Mouse (Mus musculus) 3134 (cell line): ENCODE results near the gene Dnajc14.
A peak's percentile ranks its signal among the peaks of the same experiment; 100 is the strongest.

Experiments used
- DNase-seq: peaks from one replicate; pipeline ENCODE4 v3.0.0-alpha.2; 2011; ENCODE audit warnings: low spot score; ENCODE audit not compliant: insufficient read length; ENCODE audit errors: extremely low read depth

Dnajc14 gene

DNA sequence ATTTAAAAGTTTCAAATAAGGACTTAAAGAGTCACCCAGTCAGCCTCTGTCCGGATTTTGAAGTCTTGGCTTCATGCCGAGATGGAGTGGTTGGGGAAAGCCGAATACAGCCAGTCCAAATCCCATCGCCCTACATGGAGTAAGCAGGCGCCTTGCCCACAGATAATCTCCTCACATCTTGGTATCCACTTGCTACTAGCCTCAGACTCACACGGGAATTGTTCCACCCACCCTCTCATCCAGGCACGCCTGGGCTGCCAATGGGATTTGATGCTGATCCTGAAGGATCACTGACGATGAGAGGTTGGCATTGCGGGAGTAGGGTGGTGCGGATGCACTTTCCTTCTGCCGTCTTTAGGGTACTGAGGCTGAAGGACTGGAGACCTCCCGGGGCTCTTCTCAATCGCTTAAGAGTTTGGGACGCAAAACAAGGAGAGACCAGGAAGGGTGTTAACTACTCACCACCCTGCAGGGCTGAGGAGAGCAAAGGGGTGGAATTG lies at the start of gene Dnajc14:
TSS of gene Dnajc14 (plus strand) at position 292 of the 500 bp plus-strand sequence.
- peak; percentile 75 for DNase-seq

DNA sequence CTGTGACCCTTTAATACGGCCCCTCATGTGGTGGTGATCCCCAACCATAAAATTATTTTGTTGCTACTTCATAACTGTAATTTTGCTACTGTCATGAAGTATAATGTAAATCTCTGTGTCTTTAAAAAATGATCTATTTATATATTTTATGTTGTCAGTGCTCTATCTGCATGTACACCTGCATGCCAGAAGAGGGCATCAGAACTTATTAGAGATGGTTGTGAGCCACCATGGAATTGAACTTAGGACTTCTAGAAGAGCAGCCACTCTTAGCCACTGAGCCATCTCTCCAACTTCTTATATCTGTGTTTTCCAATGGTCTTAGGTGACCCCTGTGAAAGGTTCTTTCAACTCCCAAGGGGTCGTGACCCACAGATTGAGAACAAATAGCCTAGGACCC lies 31.0 kb upstream of the Dnajc14 start:
- no peak for DNase-seq

DNA sequence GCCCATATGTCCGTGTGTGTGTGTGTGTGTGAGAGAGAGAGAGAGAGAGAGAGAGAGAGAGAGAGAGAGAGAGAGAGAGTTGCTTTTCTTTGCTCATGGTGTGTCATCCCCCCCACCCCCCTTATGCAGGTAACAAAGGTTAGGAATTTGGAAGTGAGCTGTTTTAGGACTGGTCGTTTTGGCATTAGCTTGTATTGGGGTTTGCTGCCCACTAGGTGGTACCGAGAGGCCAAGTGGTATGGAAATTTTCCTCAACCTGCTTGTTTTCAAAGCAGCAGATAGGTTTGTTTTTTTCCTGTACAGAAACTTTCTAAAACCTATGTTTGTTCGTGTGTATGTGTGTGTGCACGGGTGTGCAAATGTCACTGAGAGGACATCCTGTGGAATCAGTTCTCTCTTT lies 30.2 kb upstream of the Dnajc14 start:
- DNase-seq, result no peak

DNA sequence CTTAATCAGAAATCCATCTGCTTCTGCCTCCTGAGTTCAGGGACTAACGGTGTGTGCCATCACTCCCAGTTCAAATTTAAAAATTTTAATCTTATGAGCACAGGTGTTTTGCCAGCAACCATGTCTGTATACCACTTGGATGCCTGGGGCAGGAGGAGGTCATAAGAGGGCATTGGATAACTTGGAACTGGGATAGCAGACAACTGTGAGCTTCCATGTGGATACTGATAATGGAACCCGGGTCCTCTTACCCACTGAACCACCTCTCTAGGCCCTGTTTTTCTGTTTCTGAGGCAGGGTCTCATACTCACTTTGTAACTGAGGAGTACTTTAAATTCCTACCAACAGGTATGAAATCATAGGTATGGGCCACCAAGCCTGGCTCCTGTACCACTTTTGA lies 25.4 kb upstream of the Dnajc14 start:
- DNase-seq, result no peak

DNA sequence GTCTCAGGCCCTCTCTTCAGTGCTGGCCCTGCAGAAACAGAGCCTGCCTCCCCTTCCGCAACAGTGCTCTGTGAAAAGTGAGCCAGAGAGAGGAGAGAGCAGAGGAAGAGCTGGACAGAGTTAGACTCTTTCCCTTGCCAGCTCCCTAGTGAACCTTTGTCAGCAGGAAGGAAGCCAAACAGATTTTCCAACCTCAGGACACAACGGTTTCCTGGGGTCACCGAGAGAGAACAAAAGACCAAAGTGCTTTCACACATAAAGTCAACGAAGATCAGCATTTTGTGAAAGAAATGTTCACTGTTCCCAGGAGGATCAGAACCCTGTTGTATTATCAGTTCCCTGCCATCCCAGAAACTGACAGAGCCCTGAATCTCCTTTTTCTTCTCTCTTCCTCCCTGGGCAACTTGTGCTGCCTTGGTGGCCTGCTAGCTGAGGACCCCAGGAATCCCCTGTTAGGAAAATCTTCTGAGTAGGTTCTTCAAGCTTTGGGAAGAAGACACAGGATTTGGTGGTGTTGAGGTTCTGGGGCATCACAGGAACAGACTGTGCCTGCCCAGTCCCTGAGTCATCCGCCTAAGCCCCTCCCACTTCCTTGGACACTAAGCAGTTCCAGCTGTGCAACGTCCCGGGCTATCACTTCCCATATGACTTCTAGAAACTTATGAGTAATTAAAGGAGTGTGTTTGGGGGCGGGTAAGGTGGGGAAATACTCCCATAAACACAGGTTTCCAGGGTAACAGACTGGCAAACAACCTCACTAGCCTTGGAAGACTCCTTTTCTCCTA lies 24.7 kb upstream of the Dnajc14 start:
- DNase-seq, result peak; percentile 77

DNA sequence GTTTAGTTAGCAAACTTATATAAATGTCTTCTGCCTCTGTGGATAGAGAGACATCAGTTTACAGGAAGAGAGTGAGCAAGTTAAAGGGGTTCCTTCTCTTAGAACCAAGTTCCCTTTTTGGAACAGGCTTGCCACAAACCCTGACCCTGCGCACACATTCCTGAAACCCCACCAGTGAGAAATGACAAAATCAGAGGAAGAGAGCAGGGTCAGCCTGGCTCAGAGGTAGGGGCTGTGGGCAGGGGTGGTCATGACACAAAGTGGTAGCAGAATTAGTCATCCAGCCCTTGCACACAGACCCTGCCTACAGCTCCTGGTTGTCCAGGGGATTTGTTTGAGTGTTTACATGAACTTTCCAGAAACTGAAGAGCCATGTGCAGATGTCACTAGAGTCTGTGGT lies 23.7 kb upstream of the Dnajc14 start:
- DNase-seq, result no peak

DNA sequence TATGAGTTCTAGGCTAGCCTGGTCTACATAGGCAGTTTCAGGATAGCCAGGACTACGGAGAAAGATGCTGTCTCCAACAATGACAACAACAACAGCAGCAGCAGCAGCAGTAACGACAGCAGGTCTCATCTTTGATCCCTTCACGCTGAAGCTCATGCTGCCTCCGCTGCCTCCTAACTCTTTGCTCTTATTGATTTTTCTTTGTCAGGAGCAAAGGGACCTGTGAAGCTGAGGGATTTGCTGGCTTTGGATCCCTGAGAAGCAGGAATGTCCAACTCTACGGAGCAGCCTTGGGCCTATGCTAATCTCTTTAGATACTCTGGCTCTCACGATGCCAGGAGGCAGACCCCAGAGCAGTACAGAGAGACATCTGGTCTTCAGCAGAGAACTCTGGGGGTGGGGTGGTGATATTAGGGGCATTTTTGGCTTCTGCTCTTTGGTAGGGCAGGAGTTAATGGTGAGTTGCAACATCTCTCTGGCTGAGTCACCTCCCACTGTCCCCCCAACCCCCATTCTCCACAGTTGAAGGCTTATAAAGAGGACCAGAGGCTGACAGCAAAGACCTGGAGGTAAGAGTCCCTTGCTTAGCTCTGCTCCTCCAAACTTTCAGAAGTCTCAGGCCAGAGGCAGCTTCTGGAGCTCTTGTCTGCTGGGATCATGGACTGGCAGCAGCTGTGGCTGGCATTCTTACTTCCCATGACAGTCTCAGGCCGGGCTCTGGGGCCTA lies 13.3 kb upstream of the Dnajc14 start, which contains the start of gene Mmp19:
TSS of gene Mmp19 (plus strand) at position 513 of the 727 bp plus-strand sequence.
- DNase-seq, result peak; percentile 40

DNA sequence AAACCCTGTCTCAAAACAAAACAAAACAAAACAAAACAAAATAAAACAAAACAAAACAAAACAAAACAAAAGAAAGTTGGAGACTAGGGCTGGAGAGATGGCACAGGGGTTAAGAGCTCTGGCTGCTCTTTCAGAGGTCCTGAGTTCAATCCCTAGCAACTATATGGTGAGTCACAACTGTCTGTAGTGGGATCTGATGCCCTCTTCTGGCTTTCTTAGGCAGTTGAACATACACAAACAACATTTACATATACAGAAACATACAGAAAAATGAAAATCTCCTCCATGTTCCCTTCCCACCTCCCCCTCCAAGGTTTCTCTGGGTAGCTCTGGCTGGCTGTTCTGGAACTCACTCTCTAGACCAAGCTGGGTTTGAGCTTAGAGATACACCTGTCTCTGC lies 11.8 kb upstream of the Dnajc14 start:
- DNase-seq, result no peak

DNA sequence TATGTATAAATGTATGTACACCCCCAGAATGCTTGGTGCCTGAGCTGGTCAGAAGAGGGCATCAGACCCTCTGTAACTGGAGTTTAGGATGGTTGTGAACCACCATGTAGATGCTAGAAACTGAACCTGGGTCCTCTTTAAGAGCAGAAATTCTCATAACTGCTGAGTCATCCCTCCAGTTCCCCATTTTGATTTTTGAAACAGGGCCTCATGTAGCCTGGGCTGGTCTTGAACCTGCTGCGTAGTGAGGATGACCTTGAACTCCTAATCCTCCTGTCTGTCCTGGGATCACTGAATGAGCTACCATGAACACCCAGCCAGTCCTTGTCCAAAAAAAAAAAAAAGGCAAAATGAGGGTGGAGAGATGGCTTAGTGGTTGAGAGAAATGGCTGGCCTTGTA lies 10.6 kb upstream of the Dnajc14 start:
- no peak for DNase-seq

DNA sequence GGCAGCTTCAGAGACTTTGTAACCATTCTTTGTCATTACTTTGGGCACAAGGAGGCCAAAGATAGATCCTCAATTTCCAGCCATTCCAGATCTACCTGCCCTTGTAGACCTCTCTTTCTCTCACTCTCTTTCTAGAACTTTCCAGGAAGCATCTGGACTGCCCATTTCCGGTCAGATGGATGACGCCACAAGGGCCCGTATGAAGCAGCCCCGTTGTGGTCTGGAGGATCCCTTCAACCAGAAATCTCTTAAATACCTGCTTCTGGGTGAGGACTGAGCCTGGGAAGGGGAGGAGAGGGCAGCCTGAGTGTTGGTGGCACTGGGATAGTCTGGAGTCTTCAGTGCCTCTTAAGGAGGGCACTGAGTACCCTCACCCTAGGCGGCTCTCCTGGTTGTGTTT lies 9.5 kb upstream of the Dnajc14 start:
- DNase-seq, result no peak

DNA sequence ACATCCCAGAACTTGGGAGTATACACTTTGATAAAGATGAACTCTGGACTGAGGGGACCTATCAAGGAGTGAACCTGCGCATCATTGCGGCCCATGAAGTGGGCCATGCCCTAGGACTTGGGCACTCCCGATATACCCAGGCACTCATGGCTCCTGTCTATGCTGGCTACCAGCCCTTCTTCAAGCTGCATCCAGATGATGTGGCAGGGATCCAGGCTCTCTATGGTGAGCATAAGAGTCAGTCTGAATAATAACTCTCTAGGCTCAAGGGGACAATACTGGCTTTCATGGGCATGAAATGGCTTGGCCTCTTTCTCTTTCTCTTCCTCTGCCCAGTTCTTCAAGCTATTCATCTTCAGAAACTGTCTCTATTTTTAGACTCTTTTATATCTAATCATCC lies 8.3 kb upstream of the Dnajc14 start:
- no peak for DNase-seq

DNA sequence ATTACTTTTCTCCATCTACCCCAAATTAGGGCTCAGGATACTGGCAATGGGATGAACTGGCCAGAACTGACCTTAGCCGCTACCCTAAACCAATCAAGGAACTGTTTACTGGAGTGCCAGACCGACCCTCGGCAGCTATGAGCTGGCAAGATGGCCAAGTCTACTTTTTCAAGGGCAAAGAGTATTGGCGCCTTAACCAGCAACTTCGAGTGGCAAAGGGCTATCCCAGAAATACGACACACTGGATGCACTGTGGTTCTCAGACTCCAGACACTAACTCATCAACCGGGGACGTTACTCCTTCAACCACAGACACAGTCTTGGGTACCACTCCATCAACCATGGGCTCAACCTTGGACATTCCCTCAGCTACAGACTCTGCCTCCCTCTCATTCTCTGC lies 5.2 kb upstream of the Dnajc14 start:
- DNase-seq, result no peak

DNA sequence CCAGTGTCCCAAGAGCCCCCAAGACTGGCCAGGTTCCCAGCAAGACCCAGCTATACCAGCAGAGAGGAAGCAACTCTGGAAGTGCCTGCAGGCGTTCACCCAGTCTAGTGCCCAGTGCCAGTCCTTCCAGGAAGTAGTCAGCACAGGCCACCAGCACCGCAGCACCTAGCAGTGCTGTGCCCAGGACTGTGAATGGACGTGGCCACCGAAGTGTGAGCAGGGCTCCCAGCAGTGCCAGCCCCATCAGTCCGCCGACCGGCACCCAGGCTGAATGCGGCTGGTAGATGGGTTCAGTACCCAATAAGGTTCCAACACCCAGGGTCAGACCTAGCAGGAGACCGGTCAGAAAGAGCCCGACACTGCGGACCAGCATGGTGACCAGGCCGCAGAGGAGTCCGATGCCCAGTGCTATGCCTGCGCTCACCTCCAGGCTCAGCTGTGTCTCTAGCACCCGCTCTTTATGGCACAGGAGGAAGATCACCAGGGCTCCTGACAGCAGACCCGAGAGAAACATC lies 1.8 kb upstream of the Dnajc14 start:
- no peak for DNase-seq

DNA sequence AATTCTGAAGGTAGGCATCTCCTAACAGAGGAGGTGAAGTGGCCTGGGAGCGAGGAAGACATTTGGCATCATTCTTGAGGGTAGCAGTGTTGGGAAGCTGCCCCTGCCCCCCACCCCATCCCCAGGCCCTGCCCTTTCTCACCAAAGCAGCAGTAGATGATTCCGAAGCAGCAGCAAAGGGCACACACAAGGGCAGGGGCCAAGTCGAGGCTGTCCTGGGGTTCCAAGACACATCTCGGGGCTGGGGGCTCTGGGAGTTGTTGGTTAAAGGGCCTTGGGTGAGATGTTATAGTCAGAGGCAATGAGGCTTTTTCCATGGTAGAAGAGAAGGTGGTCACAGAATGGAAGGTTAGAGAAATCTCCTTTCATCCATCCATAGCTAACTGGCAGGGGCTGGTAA lies 906 bp upstream of the Dnajc14 start:
- no peak for DNase-seq

DNA sequence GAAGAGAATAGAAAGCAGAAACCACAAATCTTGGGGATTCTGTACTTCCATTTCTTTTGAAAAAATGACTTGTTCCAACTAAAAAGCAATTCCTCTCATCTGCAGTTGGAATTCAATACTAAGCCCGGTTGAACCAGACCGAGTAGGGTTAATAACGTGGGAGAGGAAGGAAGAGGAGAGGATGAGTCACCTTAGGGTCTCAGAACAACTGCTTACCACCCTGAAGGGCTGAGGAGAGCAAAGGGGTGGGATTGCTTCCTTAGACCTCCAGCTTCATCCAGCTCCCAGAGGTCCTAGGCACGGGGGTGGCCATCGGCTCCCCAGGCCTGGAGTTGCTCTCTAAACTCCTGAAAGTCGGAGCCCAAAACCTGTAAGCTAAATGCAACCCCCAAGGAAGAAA lies 501 bp upstream of the Dnajc14 start:
- DNase-seq, result peak; percentile 68

DNA sequence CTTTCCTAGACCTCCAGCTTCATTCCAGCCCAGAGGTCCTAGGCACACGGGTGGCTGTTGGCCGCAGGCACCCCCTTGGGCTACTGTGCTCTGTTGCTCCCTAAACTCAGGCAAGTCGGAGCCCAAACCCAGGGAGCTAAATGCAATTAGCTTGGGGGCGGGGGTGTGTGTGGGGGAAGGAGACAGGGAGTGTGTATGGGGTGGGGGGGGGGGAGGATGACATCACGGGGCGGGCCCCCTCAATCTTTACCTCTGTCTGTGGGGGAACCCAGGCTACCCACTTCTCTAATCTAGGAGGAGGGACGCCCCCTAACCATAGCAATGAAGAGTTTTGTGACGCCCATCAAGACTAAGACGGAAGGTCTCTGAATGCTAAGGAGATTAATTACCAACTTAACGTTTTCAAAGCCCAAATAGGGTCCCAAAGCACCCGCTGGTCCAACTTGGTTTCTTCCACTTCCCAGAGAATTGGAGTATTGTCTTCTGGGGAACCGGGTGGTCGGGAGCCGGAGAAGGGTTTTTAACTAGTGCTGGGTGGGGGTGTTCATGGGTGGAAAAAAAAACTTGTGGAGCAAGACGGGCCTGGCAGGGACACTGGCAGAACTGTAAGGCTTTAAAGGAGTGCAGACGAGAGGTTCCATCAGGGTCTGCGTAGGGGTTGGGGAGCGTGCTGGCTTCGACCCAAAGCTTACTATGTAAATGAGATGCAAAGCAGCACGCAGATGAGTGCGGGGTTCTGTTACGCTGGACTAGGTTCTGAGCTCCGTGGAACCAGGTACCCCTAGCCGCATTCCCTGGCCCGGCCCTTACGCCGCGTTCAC lies 619 bp downstream of the Dnajc14 start, which contains the start of gene Tmem198b:
TSS of gene Tmem198b (minus strand) at position 100 of the 821 bp plus-strand sequence.
- DNase-seq, result no peak

DNA sequence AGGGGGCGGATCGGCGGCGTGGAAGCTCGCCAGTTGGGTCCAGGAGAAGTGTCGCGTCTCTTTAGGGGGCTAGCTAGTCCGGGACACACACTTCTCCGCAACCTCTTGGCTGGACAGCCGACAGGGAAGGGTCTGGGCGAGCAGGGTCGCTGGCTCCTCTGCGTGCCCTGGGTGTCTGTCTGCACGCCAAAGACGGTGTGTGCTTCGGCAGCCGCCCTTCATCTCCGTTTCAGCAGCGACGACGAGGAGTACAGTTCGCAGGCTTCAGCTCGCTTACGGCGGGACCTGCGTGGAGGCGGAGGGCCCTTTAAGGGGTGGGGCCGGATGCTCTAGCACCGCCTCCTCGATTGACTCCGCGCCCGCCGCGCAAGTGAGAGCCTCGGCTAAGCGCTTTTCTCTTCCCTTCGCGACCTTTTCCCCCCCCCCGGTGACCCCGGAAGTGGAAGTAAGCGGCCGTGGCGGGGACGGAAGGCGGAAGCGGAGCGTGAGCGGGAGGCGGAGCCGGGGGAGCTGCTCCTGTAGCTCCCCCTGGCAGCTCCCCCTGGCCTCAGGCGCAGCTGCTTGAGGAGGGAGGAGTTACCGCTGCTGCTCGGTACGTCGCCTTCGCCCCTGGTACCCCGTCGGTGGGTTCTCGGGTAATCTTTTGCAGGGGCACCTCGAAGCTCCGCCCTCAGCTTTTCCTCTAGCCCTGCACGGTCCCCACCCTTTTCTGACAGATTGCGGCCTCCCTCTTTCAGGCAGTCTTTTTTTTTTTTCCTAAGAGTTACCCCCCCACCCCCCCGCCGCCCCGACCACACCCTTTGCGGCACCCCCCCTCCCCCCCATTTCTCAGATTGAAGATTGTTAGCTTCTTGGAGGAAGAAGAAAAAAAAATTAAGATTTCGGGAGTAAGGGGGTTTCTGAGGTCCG lies 1.5 kb downstream of the Dnajc14 start:
- DNase-seq, result peak; percentile 99

DNA sequence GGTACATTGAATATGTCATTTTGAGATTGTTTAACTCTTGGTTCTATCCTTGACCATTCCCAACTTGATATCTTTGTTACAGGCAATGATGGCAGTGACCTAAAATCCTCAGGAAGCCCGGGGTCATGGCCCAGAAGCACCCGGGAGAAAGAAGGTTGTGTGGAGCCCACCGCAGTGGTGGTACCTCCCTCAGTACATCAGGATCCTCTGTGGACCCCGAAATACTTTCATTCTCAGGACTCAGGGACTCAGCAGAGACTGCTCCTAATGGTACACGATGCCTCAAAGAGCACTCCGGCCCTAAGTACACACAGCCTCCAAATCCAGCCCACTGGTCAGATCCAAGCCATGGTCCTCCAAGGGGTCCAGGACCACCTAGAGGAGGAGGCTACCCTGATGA lies 2.2 kb downstream of the Dnajc14 start:
- DNase-seq, result no peak

DNA sequence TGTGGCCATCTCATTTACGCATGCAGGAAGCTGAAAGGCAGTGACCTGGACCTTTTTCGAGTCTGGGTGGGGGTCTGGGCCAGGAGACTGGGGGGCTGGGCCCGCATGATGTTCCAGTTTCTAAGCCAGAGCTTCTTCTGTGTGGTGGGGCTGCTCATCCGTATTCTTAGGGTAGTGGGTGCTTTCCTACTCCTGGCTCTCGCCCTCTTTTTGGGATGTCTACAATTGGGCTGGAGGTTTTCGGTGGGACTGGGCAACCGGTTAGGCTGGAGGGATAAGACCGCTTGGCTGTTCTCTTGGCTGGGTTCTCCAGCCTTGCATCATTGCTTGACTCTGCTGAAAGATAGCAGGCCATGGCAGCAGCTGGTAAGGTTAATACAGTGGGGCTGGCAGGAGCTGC lies 3.2 kb downstream of the Dnajc14 start:
- no peak for DNase-seq

DNA sequence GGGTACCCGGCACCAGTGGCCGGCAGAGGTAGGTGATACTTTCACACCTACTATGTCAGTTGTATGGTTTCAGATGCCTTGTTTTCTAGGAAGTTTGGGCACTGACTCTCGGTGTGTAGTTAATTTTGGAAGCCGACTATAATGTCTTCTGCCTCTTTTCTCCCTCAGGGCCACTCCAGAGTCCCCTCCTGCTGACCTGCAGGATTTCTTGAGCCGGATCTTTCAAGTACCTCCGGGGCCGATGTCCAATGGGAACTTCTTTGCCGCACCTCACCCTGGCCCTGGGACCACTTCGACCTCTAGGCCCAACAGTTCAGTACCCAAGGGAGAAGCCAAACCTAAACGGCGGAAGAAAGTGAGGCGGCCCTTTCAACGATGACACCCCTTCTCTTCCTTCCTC lies 13.2 kb downstream of the Dnajc14 start, which contains the start of gene Sarnp:
TSS of gene Sarnp (plus strand) at position 301 of the 400 bp plus-strand sequence.
- DNase-seq, result no peak
